Mouse (Mus musculus) forebrain, postnatal 0 days (tissue): Measurements from ENCODE around the gene Kif23. TPM values are rescaled to one million over a fixed set of nuclear protein-coding genes. Genes with fewer than 3 reads are reported as not detected.

Source experiments
- ATAC-seq: fragments of 200-750 bp; cut with Nextera tagmentation; 2 replicates; pipeline ENCODE4 v1.8.0; 2017; ENCODE audit warnings: mild to moderate bottlenecking, moderate library complexity
- DNase-seq: peaks from one replicate; pipeline ENCODE4 v3.0.0-alpha.2; 2015
- H3K27ac ChIP-seq: fragments of 300-500 bp; sonication (generic); 2 replicates; pipeline ENCODE4 v1.5.1; 2014; ENCODE audit warnings: low read depth, mild to moderate bottlenecking, antibody characterized with exemption, low read length, moderate library complexity, mixed read lengths
- H3K27me3 ChIP-seq: fragments of 300-500 bp; sonication (generic); 2 replicates; pipeline ENCODE4 v1.6.1; 2014; ENCODE audit warnings: mild to moderate bottlenecking, low read length, mixed read lengths; ENCODE audit not compliant: insufficient read depth
- H3K36me3 ChIP-seq: fragments of 300-500 bp; sonication (generic); 2 replicates; pipeline ENCODE4 v1.6.1; 2014; ENCODE audit warnings: mild to moderate bottlenecking, moderate library complexity; ENCODE audit not compliant: insufficient read depth
- H3K4me1 ChIP-seq: fragments of 300-500 bp; sonication (generic); 2 replicates; pipeline ENCODE4 v1.6.1; 2014; ENCODE audit warnings: antibody characterized with exemption; ENCODE audit not compliant: insufficient read depth
- H3K4me2 ChIP-seq: fragments of 300-500 bp; sonication (generic); 2 replicates; pipeline ENCODE4 v1.6.1; 2014; ENCODE audit warnings: low read depth, mild to moderate bottlenecking, moderate library complexity
- H3K4me3 ChIP-seq: fragments of 300-500 bp; sonication (generic); 2 replicates; pipeline ENCODE4 v1.5.1; 2014; ENCODE audit warnings: low read depth, low read length, mixed read lengths
- H3K9ac ChIP-seq: fragments of 300-500 bp; sonication (generic); 2 replicates; pipeline ENCODE4 v1.6.1; 2014; ENCODE audit warnings: mild to moderate bottlenecking
- H3K9me3 ChIP-seq: fragments of 300-500 bp; sonication (generic); 2 replicates; pipeline ENCODE4 v1.6.1; 2016; ENCODE audit warnings: low read length
- CTCF ChIP-seq: sonication (generic); IDR thresholded peaks from 2 replicates; pipeline ENCODE4 v1.5.1; 2016; ENCODE audit warnings: antibody characterized with exemption, control low read depth, low read depth
- WGBS: fragments of 180-500 bp; shearing (Covaris S2); extraction: QIAGEN DNeasy Blood & Tissue Kit; methylation state at CpG from one replicate; pipeline ENCODE4 v1.1.7; 2014; 5-methylcytosine and 5-hydroxymethylcytosine counted together
- polyA plus RNA-seq: library from polyadenylated mRNA; unstranded; fragments of >200 nt; fragmentation: Nextera tagmentation; extraction: Ambion mirVana; gene quantifications from 2 replicates; pipeline ENCODE4 v1.2.1, GENCODE M21; 2015
- total RNA-seq: library from RNA; depleted of rRNA; stranded (reverse); fragments of >200 nt; gene quantifications from 2 replicates; pipeline ENCODE4 v1.2.3, GENCODE M21; 2014; rRNA removed

Gene Kif23
- total and polyA plus RNA-seq, 2 experiments from 2014 or later: 6.7 to 8.2 TPM

- DNase-seq (no peak), ATAC-seq (no peak)
- Histone ChIP-seq H3K4me3 (no peak overlapping the region), H3K27me3 (no peaks in the 10 kb centered on the region), H3K27ac (no peak overlapping the region), H3K4me1 (peaks cover 19% of the 10 kb centered on the region; the same call in 1 of the 2 replicates), H3K9ac (no peak overlapping the region), H3K4me2 (no peak overlapping the region), H3K36me3 (no peaks in the 10 kb centered on the region), H3K9me3 (no peaks in the 10 kb centered on the region)
- peak; percentile 39 for TF ChIP-seq CTCF
- WGBS: 13% methylated on average over 22 of the region's 22 CpGs
These were observed 69.0 kb downstream of the Kif23 start for GRCm38 (mm10) chr9:61877373-61878112.

- H3K27ac ChIP-seq: peak overlapping the region; percentile 47; the same call in 1 of the 2 replicates
- no peak overlapping the region for H3K4me3 ChIP-seq
- 43% methylated on average over 8 of the region's 8 CpGs for WGBS
These were observed 73.2 kb downstream of the Kif23 start for GRCm38 (mm10) chr9:61873325-61873724.

DNA sequence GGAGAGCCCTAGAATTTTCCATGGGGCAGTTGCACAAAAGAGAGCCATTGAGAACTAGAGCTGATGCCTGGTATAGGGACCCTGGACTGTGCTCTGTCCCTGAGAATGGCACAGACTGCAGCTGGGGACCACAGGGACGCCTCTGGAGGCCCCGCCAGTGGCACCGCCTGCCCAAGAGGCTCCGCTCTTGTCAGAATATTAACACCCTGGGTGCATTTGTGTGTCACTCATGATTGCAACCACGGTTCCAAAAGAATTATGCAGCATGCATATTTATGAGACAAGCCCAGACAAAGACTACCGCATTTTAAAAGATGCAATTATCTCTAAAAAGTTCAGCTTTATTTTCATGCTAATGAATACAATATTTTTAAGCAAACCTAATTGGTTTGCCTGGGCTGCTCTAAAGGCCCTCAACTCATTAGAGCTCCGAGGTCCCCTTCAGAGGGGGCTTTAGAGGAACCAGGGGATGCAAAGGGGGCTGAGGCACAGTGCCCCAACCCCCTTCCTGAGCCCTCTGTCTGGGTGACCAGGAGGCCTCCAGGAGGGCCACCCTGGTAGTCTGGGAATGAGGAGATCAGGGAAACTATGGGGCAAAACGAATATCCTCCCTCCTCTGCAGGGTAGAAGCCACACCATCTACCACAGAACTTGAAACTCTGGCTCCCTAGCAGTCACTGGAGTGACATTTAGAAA is 74.2 kb downstream of the Kif23 start:
- TF ChIP-seq CTCF: no peak
- WGBS: 7% methylated on average over 8 of the region's 8 CpGs
- no peaks in the 10 kb centered on the region for H3K9me3 ChIP-seq
- DNase-seq (peak; percentile 71), ATAC-seq (peak; percentile 91)
- H3K4me2 ChIP-seq: no peak overlapping the region
- H3K4me1 ChIP-seq: peaks cover 34% of the 10 kb centered on the region
- H3K4me3 ChIP-seq: no peak overlapping the region
- H3K27me3 ChIP-seq: no peaks in the 10 kb centered on the region
- H3K36me3 ChIP-seq: no peaks in the 10 kb centered on the region
- H3K9ac ChIP-seq: no peak overlapping the region
- peak overlapping the region; percentile 67 for H3K27ac ChIP-seq

More at GRCm38 (mm10) chr9:61873325-61873724, 73.2 kb downstream of the Kif23 start:
- H3K36me3 ChIP-seq: no peaks in the 10 kb centered on the region
- peaks cover 33% of the 10 kb centered on the region for H3K4me1 ChIP-seq
- no peak for DNase-seq
- no peak overlapping the region for H3K4me2 ChIP-seq
- ATAC-seq: no peak
- H3K27me3 ChIP-seq: no peaks in the 10 kb centered on the region
- H3K9me3 ChIP-seq: no peaks in the 10 kb centered on the region
- H3K9ac ChIP-seq: no peak overlapping the region
- TF ChIP-seq CTCF: no peak

DNA sequence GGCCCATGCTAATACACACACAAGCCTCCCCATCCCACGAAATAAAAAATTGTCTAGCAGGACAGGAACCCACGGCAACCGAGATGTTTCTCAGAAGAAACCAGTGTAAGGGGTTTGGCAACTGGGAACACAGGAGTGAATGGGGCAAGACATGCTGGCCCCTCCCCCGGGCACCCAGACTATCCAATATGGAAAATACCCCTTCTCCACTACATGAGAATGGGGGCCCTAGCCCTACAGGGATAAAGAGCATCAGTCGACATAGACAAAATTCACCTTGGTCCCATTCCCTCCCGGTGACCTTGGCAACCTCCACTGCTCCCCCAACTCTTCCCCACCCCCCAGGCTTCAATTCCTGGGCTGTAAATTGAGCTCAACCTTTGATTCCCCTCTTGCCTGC is 74.7 kb downstream of the Kif23 start:
- H3K9me3 ChIP-seq: no peaks in the 10 kb centered on the region
- DNase-seq: no peak
- H3K9ac ChIP-seq: no peak overlapping the region
- WGBS: 11% methylated on average over 6 of the region's 6 CpGs
- H3K4me2 ChIP-seq: no peak overlapping the region
- no peak for TF ChIP-seq CTCF
- ATAC-seq: peak; percentile 3; the same call in 1 of the 2 replicates
- H3K4me3 ChIP-seq: no peak overlapping the region
- no peaks in the 10 kb centered on the region for H3K36me3 ChIP-seq
- no peaks in the 10 kb centered on the region for H3K27me3 ChIP-seq
- H3K27ac ChIP-seq: peak overlapping the region; percentile 67; the same call in 1 of the 2 replicates
- peaks cover 34% of the 10 kb centered on the region for H3K4me1 ChIP-seq

DNA sequence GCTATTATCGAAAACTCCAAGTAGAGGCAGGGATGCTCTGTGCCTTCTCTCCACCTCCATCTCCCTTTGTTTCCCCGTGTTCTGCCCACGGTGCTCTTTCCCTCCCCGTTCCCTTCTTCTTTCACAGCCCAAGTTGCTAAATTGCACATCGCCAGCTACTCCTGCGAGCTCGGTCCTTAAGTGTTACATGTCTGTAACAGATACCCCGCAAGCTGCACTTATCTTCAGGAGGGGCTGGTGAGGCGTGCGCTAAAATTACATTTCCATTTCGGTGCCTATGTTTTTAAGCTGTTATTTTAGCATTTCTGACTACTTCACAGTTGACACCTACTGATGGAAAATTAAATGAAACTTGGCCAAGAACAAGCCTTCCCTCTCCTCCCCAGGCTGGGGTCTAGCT is 78.9 kb downstream of the Kif23 start:
- ATAC-seq: peak; percentile 50
- Histone ChIP-seq H3K4me2 (no peak overlapping the region), H3K4me3 (no peak overlapping the region), H3K27ac (0 out of 2 replicates have a peak overlapping the region, but pooled peaks have one; percentile 2), H3K9me3 (no peaks in the 10 kb centered on the region), H3K9ac (no peak overlapping the region), H3K4me1 (peaks cover 20% of the 10 kb centered on the region), H3K27me3 (no peaks in the 10 kb centered on the region), H3K36me3 (no peaks in the 10 kb centered on the region)
- TF ChIP-seq CTCF: no peak
- peak; percentile 50 for DNase-seq
- 41% methylated on average over 11 of the region's 11 CpGs for WGBS

Other genes starting within 250 kb of the Kif23 start
- 3,281 and 3,879 TPM in 2 replicates for gene Rplp1, start 32.2 kb downstream of the Kif23 start, total RNA-seq
- gene Rplp1, start 32.2 kb downstream of the Kif23 start, polyA plus RNA-seq: 995 and 1,414 TPM in 2 replicates
- 0.31 and 0.43 TPM in 2 replicates for gene Paqr5, start 80.1 kb upstream of the Kif23 start, total RNA-seq
- 0.53 and 0.58 TPM in 2 replicates for gene Paqr5, start 80.1 kb upstream of the Kif23 start, polyA plus RNA-seq
- 33.9 and 36.9 TPM in 2 replicates for gene Glce, start 175.9 kb upstream of the Kif23 start, total RNA-seq
- 12.0 and 15.3 TPM in 2 replicates for gene Glce, start 175.9 kb upstream of the Kif23 start, polyA plus RNA-seq